Mouse (Mus musculus) cerebellum, adult 18-20 months (tissue): Measurements from ENCODE around the gene Pak7.

Source experiments
- DNase-seq, 2 experiments: peaks; one replicate each; pipeline ENCODE4 v3.0.0; 2021

Gene Pak7

DNA sequence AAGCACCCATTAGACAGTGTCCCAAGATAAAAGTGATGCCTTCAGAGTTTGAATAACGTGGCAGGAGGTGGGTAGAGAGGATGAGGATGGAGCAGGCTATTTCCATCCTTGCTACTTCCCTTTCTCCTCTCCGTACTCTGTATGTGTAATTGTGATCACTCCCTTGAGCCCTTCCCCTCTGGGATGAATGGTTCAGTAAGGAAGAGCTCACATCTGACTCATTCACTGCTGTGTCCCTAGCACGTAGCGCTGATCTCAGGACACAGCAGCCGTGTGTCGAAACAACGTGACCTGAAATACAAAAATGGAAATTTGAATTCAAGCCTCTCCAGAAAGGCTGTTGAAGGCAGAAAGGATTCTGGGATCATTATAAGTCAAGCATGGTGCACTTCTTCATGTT, 237.0 kb downstream of the Pak7 start:
- no peak for DNase-seq

DNA sequence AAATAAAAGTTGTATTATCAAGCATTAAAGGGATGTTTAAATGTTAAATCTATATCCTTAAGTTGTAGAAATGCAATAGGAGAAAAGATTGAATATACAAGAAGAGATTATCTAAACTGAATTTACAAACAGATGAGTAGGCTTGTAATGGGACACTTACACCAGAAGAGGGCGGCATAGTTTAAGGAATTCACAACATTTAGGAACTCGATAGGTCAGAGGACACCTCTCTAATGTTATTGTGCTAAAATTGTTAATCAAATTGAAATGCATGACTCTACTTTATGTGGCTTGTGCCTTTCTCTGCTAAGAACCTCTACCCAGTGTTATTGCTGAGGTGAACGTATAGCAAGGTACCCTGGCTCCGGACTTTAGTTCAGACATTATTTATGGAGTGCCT, 238.2 kb downstream of the Pak7 start:
- DNase-seq = peak; percentile 43 to 45

DNA sequence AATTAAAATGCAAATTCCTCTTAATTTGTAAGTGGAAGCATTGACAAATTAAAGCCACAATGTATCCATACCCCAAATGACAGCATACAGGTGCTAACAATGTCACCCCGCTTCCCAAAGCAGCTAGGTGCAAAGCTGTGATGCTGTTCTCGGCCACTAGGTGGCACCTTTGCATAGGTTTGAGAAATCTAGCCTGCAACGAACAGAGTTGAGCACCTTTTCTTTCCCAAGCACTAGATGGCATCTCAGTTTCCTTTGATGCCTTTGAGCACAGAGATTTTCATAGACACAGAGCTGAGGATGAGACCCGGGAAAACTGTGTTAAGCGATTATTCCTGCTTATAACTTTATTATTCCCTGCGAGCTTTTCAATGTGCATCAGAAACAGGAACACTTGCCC, 238.8 kb downstream of the Pak7 start:
- DNase-seq = peak; percentile 87 to 91

DNA sequence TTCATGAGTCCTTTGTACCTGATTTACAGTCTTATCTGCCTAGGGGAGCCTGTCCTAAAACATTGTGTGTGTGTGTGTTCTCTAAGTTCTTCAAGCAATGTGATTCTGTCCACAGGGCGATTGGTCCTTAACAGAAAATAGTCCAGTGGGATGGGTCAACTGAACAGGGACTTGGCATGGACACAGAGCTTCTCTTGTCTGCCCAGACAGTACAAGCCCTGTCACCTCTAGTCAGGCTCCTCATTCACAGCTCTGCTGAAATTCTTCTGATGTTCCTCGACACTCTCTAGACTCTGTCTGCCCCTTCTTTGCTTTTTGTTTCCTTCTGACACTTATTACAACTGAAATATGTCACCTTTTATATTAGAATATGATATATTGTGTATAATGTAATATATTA, 247.0 kb downstream of the Pak7 start:
- DNase-seq = no peak

DNA sequence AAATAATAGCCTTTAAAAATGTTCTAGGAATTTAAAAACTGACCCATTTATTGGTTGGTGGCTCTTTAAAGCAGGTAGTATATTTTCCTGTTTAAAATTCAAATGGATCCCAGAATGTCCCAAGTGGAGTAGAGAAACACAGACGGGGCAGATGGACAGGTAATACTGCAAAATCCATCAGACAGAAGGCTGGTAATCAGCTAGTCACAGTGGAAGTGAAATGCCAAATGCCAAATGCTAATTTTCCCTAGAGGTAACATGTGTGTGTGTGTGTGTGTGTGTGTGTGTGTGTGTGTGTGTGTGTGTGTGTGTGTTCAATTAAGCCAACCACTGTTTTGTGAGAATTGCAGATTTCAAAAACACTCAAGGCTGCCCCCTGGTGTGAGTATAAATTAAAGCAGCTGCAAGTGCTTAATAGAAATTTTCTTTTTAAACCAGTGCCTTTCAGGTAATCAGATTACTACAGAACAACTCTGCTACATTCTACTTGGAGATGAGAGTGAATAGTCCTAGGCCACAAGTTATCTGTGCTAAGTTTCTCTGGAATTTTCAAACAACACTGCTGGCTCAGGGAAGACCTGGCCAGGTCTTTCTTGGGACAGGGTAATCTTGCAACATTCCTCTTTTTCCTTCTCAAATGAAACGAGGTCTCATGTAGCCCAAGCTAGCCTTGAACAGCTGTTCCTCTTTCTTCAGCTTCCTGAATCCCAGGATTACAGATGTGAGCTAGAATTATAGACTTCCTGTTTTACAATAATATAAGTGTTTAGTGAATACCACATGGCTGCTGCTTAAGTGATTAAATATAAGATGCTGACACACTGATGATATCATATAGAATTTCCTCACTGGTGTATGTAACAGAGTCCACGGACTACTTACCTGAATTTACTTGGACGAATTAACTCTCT, 248.4 kb downstream of the Pak7 start:
- peak; percentile 36 to 64 for DNase-seq

DNA sequence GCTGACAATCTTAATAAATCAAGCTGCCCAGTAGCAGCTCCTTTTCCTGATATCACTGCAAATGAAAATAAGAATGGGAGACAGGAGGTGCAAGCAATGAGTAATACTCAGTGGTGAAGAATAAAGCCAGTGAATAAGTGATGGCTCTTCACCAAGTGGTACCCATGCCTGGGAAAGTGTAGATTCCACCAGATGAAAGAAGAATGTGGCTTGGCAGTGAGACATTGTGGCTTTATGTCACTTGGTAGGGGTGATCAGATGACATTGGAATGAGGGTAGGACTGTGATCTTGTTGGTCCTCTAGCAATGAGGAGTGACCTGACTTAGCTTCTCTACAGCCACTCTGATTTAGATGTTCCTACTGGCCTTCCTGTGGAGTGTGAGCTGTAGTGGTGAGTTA, 249.3 kb downstream of the Pak7 start:
- no peak for DNase-seq

DNA sequence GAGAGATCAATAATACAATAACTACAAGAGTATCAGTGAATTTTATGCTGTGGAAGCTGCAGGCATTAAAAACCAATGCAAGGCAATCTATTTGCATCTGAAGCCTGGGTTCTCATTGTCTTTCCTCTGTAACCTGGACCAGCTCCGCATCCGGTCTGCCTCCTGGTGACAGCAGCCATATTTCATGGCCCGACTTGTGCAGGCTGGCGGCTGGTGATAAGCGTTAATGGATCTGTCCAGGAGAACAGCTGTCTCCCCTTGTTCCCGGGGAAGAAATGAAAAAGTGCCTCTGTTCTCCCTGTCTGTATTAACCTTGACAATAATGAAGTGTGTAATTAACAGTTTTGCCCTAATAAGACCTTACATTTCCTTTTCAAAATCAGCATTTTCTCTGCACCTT, 265.9 kb downstream of the Pak7 start:
- DNase-seq = no peak

DNA sequence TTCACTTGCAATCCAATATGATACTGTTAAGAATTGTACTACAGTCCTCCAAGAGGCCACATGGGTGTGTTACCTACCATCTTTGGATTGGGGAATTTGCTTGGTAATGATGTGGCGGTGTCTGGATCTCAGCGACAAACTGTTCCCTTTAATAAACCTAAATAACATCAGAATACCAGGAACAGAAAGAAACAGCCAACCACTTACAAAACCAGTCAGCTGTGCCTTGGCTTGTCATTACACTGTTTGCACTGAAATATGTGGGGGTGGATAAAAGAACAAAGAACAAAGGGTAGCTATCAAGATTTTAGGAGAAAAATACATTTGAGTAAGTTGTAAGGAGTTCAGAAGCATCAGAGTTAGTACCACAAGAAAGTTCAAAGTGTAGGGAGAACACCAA, 269.8 kb downstream of the Pak7 start:
- DNase-seq = no peak

DNA sequence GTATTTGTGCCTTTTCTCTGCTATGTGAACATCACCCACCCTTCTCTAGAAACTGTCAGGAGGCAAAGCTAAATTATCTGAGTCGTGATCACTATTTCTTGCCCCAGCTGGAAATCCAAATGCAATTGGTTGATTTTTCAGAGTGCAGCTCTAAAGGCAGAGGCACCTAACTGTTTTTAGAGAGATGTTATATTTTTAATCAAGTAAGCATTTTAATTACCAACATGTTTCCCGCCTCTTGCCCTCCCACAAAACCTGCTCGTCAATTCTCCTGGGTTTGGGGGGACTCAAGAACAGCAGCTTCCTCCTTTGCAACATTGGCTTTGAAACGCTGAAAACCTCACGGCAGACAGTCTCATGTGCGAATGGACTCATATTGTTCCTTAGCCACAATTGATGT, 274.4 kb downstream of the Pak7 start:
- no peak for DNase-seq

DNA sequence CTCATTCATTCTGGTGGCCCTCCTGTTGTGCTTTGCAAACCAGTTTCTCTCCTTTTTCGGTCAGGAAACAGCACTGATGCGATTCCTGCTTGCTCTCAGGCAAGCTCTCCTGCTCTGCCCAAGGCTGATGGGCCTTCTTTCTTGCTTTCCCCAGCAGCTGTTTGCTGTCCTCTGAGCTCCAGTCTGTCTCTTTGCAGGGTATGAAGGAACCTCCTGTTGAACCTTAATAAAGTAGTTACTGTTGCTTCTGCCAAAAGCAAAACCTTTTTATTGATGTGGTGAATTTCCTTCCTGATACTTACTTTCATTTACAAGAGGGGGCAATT, 278.8 kb downstream of the Pak7 start:
- DNase-seq = peak in 1 of 2 experiments; percentile 9

DNA sequence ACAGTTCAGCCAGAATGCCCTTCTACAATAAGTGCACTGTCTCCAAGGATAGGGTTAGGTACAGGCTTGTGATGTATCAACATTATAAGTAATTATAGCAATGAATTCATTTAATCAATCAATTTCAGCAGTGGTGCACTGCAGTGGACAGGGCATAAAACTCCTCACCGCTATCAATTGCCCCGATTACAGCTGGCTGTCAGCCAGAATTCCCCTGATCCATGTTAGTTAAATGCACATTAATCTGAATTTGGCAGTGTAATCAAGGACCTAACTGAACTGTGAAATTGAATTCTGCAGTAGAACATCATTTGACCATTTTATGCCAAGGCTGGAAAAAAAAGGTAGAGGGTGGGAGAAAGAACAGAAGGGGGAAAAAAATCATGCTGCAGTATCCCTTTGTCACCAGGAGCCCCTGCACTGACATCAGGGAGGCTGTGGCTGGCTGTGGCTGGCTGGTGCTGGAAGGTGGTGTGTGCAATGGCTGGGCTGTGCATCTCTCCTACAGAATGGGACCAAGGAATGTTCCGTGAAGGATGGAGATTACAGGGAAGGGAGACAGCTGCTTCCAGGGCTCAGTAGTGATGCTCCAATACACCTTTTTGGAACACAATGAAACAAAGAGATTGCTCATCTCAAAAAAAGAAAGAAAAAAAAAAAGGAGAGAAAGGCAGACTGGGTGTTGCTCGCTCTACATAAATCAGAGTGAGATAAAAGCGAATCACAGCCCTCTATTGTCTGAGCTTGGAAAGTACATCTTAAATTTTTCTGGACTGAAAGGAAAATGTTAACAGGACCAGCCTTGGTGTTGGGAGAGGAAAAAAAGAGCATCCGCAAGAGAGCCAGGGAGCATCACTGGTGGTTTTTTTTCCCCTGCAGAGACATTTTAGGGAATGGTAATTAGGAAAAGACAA, 279.4 kb downstream of the Pak7 start:
- peak; percentile 21 to 22 for DNase-seq

DNA sequence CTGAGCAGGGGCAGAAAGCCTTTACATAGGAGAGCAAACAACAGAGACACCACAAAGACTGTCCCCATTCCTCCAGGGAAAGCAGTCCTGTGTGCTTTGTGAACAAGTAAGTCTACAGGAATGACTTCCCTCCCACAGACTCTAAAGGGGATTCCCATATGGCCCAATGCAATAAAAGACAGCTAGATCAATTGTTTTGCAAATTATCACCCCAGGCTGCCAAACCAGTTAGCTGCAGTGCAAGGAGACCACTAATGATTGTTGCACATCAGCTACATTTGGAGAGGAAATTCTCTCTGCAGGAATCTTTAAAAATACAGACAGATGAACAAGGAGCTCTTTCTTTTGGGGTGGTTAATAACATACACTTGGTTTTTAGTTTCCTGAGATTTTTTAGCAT, 280.2 kb downstream of the Pak7 start:
- DNase-seq = no peak

DNA sequence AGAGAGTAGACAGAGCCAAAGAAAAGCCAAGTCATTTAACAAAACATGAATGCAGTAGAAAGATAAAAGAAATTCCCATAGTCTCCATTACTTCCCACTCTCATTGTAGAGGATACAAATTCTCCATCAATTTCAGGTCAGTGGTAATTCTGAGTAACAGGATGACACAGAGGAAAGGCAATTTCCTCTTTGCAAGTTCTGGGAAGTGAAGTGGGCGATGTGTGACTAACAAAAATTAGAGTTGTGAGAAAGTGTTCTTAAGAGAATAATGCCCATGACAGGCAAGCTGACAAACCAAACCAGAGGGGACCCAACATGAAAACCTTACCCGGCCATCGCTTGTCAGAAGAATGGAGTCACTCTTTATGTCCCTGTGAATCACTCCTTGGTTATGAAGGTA, 290.6 kb downstream of the Pak7 start:
- DNase-seq = no peak

DNA sequence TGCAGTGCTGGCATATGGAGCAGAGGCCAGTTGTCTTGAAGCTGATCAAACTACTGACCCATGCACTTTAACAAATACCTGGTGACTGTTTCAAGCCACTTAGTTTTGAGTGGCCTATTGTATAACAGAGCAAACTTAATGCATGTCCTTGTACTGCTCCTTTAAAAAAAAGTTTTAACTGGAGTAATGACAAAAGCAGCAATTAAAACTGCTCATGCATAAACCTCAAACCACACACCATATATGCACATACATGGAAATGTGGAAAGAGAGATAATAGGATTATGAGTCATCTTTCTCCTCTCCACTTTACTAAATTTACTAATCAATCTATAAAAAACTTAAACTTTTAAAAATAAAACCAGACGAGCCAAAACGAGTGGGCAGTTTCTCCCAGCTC, 291.8 kb downstream of the Pak7 start:
- DNase-seq = no peak

DNA sequence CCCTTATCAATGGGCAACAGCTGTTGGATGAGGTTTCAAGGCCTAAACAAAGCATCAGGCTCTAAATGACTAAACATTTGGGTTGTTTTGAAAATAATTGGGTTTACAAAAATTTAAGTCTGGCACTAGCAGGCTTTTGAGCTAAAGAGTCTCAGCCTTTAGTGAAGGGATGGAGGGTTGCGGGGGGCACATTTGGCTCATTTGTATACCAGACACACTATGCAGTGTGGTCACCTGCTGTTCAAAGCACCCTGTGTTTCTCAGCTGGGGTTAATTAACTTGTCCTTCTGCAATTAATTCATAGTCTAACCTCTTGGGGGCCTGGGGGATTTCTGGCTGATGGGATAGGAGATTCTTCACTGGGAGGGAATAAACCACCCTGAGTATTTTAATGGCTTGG, 323.4 kb downstream of the Pak7 start:
- DNase-seq = no peak

DNA sequence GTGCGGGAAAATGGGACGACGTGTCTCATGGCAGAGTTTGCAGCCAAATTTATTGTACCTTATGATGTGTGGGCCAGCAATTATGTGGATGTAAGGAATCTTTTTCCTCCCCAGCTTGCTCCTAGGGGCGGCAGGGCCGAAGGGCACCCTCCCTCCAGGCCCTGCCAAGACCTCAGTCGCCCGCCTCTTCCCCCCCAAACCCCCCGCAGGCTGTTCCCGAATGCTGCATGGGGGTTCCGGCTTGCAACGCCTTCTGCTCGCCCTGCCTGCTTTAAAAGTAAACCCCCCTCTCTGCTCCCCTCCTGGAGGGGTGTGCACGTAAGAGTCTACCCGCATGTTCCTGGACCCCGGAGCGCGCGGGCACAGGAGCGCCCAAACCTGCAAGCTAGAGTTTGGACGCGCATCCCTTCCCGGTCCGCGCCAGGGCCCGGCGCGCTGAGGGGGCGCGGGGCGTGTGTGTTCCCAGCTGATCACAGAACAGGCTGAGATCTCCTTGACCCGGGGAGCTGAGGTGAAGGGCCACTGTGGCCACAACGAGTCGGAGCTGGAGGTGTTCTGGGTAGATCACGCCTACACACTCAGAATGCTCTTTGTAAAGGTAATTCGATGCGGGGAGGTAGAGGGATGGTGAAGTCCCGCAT, 328.6 kb downstream of the Pak7 start:
- DNase-seq = peak in 1 of 2 experiments; percentile 17

DNA sequence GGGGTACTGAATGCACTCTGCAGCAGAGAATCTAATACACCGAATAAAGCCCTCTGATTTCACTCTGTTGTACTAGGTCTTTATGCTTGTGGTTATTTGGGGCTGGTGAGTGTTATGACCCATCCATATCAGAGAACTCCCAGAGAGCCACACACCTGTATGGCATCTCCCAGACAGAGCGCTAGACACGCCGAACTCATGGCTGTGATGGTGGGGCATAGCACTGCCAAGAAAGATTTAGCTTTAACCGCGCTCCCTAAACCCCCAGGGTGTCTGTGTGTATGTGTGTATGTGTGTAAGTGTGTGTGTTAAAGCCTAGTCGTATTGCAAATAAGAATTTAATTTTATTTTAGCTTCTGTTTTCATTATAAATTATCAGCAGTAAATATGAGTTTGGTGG, 329.4 kb downstream of the Pak7 start:
- DNase-seq = no peak

DNA sequence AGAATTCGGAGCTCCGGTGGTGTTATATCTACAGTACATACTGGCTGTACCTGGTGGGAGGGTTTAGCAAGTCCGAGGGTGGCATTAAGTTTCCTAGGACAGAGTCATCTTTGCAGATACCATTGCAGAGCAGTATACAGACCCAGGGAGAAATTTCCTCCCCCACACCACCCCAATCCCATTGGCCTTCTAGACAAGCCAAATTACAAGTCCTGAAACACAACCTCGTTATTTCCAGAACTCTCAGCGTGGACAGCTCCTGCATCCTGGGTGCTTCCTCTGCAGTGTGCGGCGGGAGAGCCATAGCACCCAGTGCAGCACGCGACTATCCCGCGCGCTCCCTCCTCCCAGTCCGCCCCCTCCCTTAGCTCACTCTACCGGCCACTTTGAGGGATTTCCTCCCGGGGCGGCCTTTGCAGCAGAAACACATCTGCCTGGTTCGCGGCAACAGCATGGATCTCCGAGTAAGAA, 329.9 kb downstream of the Pak7 start:
- DNase-seq = no peak

DNA sequence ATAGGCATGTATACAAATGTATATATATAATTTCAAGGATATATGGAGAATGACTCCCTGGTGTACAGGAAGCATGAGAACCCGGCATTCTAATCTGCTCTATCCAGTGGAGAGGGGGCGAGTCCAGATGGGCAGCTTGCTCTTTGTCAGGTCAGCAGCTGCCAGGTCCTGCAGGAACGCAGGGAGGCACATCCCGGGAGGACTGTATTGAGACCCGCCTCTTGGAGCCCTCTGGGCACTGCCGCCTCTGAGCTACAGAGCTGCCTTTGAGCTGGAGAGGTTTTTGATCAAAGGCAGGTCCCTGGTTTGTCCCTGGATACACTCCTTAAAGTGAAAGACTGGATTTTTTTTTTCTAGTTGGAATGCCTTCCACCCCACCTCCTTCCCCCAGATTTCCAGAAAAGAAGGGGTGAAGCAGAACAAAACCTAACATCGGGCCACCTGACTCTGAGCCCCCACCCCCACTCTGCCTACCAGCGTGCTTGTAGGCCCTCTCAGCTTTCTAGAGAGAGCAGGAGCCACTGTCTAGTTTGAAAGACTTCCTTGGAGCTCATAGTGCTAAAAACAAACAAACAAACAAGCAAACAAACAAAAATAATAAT, 336.0 kb downstream of the Pak7 start, which contains the start of gene Lamp5:
TSS of gene Lamp5 (plus strand) at position 552 of the 602 bp plus-strand sequence.
- peak in 1 of 2 experiments; percentile 26 for DNase-seq

DNA sequence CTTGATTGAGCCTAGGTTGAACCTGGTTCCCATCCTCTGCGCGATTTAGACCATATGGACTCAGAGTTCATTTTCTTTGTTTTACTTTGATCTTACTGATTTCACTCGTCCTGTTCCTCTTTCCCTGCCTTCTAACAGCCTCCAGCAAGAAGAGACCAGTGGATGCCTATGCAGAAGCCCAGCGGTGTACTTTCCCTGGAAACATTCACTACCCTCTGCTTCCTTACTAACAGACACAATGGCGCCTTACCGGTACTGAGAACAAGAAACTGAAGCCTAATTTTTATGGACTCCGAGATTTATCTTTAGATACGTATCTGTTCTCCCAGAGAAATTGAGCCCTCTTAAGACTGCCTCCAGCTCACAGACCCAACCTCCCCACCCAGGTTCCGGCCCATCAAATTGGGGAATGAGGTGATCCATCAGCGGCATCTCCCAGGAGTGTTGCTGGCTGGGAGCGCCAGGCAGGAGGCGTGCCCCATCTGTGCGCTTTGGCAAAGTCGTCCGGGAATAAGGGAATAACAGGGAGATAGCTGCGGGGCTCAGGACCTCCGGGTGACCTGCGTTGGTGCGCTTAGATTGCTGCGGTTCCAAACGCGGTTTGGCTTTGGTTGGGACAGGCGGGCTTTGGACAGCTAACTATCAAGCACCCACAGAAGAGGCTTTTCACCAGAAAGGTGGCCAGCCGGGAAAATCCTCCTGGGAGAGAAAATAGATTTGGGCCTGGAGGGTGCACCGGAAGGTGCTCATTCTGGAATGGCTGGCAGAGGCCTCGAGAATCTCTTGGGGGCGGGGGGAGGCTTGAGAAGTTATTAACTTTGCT, 336.8 kb downstream of the Pak7 start:
- peak; percentile 48 to 57 for DNase-seq

DNA sequence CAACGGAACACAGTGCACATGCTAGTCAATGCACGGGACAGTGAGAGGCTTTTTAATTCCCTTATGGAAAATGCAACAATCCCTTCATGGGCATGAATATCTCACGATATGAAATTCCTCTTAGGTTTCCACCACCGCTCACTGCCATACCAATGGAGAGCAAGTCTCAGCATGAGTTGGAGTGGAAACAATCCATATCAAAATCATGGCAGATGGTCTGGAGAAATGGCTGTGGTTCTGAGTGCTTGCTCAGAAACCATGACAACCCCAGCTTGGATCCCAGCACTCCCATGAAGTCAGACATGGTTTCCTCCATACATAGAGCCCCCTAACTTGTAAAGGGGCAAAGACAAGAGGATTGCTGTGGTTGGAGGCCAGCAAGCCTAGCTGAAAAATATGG, 339.3 kb downstream of the Pak7 start:
- peak; percentile 23 to 39 for DNase-seq
